Mouse (Mus musculus) C2C12 (cell line): ENCODE measurements around the gene Snapc5. TPM values are rescaled to one million over a fixed set of nuclear protein-coding genes. Genes with fewer than 3 reads are reported as not detected.

ENCODE experiments used
- H3K27me3 ChIP-seq: one replicate; pipeline ENCODE4 v1.6.1; 2011; ENCODE audit not compliant: control insufficient read depth, insufficient read depth, insufficient read length
- H3K36me3 ChIP-seq: one replicate; pipeline ENCODE4 v1.6.1; 2011; ENCODE audit not compliant: control insufficient read depth, insufficient read depth
- H3K4me3 ChIP-seq: one replicate; pipeline ENCODE4 v1.5.1; 2011; ENCODE audit warnings: mild to moderate bottlenecking, control low read depth; ENCODE audit not compliant: poor library complexity, insufficient read depth, severe bottlenecking
- H3K79me2 ChIP-seq: one replicate; pipeline ENCODE4 v1.6.1; 2011; ENCODE audit not compliant: control insufficient read depth, insufficient read depth
- H3K79me3 ChIP-seq: one replicate; pipeline ENCODE4 v1.6.1; 2011; ENCODE audit warnings: low read depth, control low read depth
- H3ac ChIP-seq: one replicate; pipeline ENCODE3; 2011; ENCODE audit warnings: low read depth; ENCODE audit not compliant: control insufficient read depth, insufficient read length
- CEBPB ChIP-seq: IDR thresholded peaks from one replicate; pipeline ENCODE4 v1.6.1; 2011; ENCODE audit warnings: low read depth, mild to moderate bottlenecking, control low read depth, moderate library complexity
- CTCF ChIP-seq: IDR thresholded peaks from one replicate; pipeline ENCODE4 v1.5.1; 2011; ENCODE audit not compliant: control insufficient read depth, insufficient read depth, insufficient read length
- FOSL1 ChIP-seq: IDR thresholded peaks from one replicate; pipeline ENCODE4 v1.8.0; 2011; ENCODE audit warnings: mild to moderate bottlenecking, low read length; ENCODE audit not compliant: poor library complexity, insufficient read depth, severe bottlenecking
- MAX ChIP-seq: IDR thresholded peaks from one replicate; pipeline ENCODE4 v1.6.1; 2011; ENCODE audit warnings: mild to moderate bottlenecking, control low read depth
- MYOD1 ChIP-seq: IDR thresholded peaks from one replicate; pipeline ENCODE4 v1.6.1; 2011; ENCODE audit warnings: low read depth; ENCODE audit not compliant: control insufficient read depth, insufficient read length
- MYOG ChIP-seq: IDR thresholded peaks from one replicate; pipeline ENCODE4 v1.6.1; 2011; ENCODE audit not compliant: control insufficient read depth, insufficient read length; ENCODE audit errors: extremely low read depth
- USF1 ChIP-seq: IDR thresholded peaks from one replicate; pipeline ENCODE4 v1.6.1; 2011; ENCODE audit warnings: low read depth, mild to moderate bottlenecking, control low read depth, moderate library complexity
- polyA plus RNA-seq: library from polyadenylated mRNA; unstranded; fragments of >200 nt; fragmentation: generic; extraction: Trizol; gene quantifications from one replicate; pipeline ENCODE4 v1.2.1, GENCODE M21; 2012; ENCODE audit warnings: missing spikeins

Gene Snapc5
- polyA plus RNA-seq, 1 experiment, result 6.0 TPM

DNA sequence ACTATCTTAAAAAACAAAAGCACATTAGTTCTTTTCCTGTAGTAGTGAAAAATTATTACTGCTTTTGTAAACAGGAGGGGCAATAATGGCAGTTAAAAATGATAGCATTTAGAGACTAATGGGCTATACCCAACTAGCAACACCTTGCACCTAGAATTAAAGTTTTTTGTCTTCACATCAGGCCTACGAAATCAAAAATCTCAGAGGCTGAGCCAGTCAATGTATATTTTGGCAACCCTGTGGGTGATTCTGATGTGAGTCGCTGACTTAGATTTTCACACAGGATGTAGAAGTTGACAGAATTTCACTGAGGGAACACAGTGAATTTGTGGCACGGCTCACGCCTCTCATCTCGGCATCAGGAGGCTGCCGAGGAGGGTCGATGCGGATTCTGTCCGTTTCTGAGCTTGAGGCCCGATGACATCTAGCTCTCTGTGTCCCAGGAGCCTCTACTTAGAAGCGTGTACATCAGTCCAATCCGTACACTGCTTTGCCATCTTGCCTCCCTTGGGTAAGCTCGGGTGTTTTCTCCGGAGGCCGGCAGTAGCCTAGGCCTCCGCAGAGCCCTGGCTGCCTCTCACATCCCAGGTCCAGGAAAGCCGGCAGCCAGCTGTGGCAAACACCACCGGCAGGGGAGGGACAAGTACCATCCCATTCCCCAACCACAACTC is 6.8 kb upstream of the Snapc5 start:
- peak overlapping the region; percentile 88 for H3K4me3 ChIP-seq
- peaks cover 78% of the 10 kb centered on the region for H3K79me2 ChIP-seq
- no peak for TF ChIP-seq MYOD1
- TF ChIP-seq USF1, result no peak
- no peak for TF ChIP-seq MAX
- H3K27me3 ChIP-seq, result no peaks in the 10 kb centered on the region
- H3K36me3 ChIP-seq, result peaks cover 62% of the 10 kb centered on the region
- H3ac ChIP-seq, result peak overlapping the region; percentile 88
- peaks cover 60% of the 10 kb centered on the region for H3K79me3 ChIP-seq

DNA sequence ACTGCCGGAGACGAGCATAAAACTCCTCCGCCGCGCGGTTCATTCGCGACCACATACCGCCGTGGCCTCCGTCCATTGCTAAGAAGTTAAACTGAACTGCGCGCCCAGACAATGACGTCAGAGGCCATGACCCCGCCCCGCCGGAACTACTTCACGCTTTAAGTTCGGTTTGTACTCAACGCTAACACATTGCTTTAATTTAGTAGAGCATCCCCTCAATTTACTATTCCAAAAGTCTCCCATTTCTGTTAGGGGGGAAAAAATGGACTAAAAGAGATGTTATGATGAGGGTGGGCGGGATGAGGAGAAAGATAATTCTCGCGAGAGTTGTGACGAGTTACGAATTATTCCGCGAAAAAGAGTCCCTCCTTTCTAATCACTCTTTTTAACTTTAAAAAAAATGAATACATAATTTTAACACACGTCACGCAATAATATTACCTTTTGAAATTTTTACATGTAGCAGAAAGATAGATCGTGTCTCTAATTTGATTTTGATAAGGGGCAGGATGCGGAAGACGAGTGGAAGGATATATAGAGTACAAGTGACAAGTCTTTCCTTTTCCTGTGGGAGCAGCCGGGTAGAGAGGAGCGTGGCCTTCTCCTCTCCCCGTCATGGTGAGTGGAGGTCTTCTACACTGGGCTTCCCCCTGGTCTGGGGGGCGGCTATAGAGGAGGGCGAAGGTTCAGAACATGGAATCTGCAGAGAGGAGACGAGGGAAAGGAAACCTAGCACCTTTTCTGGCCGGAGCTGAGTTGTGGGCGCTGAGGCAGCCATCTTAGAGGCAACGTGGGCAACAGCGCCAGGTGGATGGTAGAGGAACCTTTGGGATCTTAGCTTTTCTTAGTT is 6.0 kb upstream of the Snapc5 start, which contains the start of the genes Zwilch and Rpl4:
Gene Zwilch, minus strand, starts transcription at position 289 of the 850 bp plus-strand sequence.
Gene Rpl4, plus strand, starts transcription at position 560 of the 850 bp plus-strand sequence.
- Histone ChIP-seq H3K79me2 (peaks cover 81% of the 10 kb centered on the region), H3ac (peak within 1 kb of the TSS; percentile 88), H3K27me3 (no peaks in the 10 kb centered on the region), H3K79me3 (peaks cover 60% of the 10 kb centered on the region), H3K4me3 (peak within 1 kb of the TSS; percentile 88), H3K36me3 (peaks cover 62% of the 10 kb centered on the region)
- TF ChIP-seq MAX (peak; percentile 84), CTCF (no peak), CEBPB (no peak), MYOD1 (no peak)

DNA sequence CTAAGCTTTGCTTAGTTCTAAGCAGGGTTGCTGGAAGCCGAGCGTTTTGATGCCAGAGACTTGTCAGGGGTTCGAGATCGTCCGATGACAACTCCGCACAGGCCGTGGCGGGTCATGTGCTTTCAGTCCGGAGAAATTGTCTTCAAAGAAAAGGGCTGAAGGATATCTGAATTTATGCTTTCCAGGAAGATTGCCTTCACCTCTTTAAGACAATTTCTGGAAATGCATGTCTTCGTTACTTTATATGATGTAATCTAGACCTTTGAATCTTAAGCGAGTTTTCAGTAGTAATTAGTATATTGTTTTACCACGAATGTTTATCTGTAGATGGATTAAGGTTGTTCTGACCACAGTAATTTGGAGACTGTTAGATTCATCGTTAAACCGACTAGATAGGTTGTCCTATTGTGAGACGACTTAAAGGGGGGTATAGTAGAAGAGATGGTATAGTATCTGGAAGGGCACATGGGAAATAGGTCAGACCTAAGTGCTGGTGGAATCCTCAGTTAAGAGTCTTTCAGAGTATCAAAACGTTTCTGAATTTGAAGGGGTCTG is 5.3 kb upstream of the Snapc5 start:
- Histone ChIP-seq H3K4me3 (peak overlapping the region; percentile 88), H3K36me3 (peaks cover 62% of the 10 kb centered on the region), H3ac (peak overlapping the region; percentile 78), H3K79me2 (peaks cover 81% of the 10 kb centered on the region), H3K27me3 (no peaks in the 10 kb centered on the region), H3K79me3 (peaks cover 60% of the 10 kb centered on the region)
- peak; percentile 3 for TF ChIP-seq USF1
- TF ChIP-seq CEBPB, result no peak

- peaks cover 60% of the 10 kb centered on the region for H3K79me3 ChIP-seq
- H3K4me3 ChIP-seq, result peak overlapping the region; percentile 88
- no peaks in the 10 kb centered on the region for H3K27me3 ChIP-seq
- no peak for TF ChIP-seq CTCF
- no peak for TF ChIP-seq MYOG
- no peak for TF ChIP-seq FOSL1
- TF ChIP-seq CEBPB, result no peak
- TF ChIP-seq MAX, result no peak
- H3K36me3 ChIP-seq, result peaks cover 64% of the 10 kb centered on the region
- H3K79me2 ChIP-seq, result peaks cover 78% of the 10 kb centered on the region
- H3ac ChIP-seq, result peak overlapping the region; percentile 45
Measured at GRCm38 (mm10) chr9:64174341-64174740, 4.7 kb upstream of the Snapc5 start.

GRCm38 (mm10) chr9:64174766-64175165 is 4.3 kb upstream of the Snapc5 start:
- Histone ChIP-seq H3K79me3 (peaks cover 60% of the 10 kb centered on the region), H3K36me3 (peaks cover 68% of the 10 kb centered on the region), H3K79me2 (peaks cover 74% of the 10 kb centered on the region), H3ac (peak overlapping the region; percentile 31), H3K27me3 (no peaks in the 10 kb centered on the region), H3K4me3 (peak overlapping the region; percentile 88)
- no peak for TF ChIP-seq MYOG
- TF ChIP-seq USF1, result no peak
- no peak for TF ChIP-seq CTCF
- TF ChIP-seq CEBPB, result no peak
- no peak for TF ChIP-seq FOSL1
- TF ChIP-seq MYOD1, result no peak
- TF ChIP-seq MAX, result no peak

DNA sequence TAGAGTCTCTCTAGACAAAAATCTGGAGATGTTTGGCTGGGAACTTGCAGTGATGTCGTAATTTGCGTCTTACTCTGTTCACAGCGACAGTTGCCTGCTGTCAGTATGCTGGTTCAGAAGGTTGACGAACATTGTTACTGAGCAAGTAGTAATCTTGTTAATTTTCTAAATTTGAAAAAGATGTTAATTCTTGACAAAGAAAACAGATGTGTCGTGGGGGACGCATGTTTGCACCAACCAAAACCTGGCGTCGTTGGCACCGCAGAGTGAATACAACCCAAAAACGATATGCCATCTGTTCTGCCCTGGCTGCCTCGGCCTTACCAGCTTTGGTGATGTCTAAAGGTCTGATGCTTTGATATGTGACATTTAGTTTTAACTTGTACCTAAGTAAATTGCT is 3.7 kb upstream of the Snapc5 start:
- TF ChIP-seq MYOG, result no peak
- no peak for TF ChIP-seq FOSL1
- no peak for TF ChIP-seq USF1
- no peak for TF ChIP-seq CEBPB
- TF ChIP-seq CTCF, result no peak
- no peak for TF ChIP-seq MAX
- TF ChIP-seq MYOD1, result no peak
- Histone ChIP-seq H3K4me3 (peak overlapping the region; percentile 88), H3K27me3 (no peaks in the 10 kb centered on the region), H3ac (no peak overlapping the region), H3K79me3 (peaks cover 60% of the 10 kb centered on the region), H3K36me3 (peaks cover 71% of the 10 kb centered on the region), H3K79me2 (peaks cover 68% of the 10 kb centered on the region)
